Mouse (Mus musculus) embryo, embryonic 11.5 days (tissue): ENCODE results near the gene 4931428L18Rik.

Experiments used
- DNase-seq: peaks from one replicate; pipeline ENCODE4 v3.0.0-alpha.2; 2012; ENCODE audit warnings: low read depth, low spot score

4931428L18Rik gene

DNA sequence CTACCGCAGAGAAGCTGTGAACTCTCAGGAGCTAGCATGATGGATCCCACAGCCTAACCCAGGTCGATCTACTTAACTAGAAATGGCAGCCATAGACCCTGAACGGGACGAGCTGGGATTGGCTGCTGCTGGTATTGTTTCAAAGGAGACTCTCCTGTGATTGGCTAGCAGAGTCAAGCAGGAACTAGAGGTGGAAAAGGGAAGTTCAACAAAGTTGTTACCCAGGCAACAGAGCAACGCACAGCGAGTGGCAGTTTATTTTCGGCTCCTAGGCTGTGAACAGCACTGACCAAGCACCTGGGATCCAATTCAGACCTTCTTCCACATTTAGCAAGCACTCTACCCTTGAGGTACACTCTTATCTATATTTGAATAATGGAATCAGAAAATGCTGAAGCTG lies at the start of gene 4931428L18Rik, which contains the start of gene Pih1d3:
4931428L18Rik (minus strand) TSS at position 121 of the 400 bp plus-strand sequence.
Pih1d3 (plus strand) TSS at position 275 of the 400 bp plus-strand sequence.
- DNase-seq = no peak

DNA sequence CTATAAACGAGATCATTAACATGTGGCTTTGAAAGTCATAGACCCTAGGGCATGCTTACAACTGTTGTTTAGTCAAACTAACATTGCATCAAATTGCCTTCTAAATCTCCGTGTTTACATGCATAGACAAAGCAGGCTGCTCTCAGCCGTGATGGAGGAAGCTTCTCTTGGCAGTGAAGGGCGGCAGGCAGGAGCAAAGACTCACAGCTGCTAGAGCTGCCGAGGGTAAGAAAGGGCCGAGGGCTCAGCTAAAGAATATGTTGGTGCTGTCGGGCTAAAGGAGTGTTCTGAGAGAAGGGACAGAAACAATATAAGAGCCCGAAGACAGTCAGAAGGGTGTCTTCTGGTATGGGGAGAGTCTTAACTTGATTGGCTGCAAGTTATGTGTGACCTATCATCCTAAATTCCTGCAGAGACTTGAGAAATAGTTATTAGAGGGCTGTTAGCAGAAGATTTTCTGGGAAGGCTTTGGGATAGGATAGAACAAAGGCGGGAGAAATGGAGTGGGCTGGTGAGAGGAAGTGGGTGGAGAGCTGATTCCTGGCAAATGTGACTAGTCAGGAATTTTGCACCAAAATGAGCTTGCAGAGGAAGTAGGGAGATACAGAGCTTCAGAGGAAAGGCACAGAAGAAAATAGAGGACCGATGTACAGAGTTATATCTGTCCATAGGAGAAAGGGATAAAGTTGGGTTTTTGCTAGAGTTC lies 37.9 kb upstream of the 4931428L18Rik start:
- no peak for DNase-seq

DNA sequence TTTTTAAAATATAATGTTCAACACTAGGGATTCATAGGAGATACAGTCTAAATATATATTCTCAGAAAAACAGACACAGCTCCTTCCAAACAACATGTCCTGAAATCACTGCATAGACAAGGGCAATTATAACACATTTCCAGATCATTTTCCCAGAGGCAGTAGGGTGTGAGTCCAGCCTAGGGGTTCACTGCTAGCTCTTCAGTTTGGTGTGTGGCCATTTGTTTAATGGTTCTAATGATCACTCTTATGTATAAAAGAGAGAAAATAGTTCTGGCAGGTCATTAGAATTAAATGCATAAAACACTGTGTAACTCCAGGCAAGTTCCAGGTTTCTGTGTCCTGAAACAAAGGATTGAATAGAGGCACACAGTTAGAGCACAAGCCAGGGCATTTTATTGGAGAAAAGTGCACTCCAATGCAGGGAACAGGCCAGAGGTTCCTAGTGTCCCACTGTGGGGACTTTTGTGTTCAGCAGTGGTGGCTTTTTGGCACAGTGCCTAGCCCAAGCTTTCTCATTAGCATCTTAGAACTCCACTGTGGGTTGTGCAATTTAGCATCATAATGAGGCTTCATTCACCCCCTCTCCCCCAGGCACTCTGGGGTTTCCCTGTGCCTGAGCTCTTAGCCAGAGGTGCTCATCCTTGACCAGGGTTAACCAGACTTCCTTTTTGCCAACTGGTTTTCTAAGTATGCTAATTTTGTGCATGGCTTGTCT lies 11.0 kb upstream of the 4931428L18Rik start:
- DNase-seq = peak; percentile 4

DNA sequence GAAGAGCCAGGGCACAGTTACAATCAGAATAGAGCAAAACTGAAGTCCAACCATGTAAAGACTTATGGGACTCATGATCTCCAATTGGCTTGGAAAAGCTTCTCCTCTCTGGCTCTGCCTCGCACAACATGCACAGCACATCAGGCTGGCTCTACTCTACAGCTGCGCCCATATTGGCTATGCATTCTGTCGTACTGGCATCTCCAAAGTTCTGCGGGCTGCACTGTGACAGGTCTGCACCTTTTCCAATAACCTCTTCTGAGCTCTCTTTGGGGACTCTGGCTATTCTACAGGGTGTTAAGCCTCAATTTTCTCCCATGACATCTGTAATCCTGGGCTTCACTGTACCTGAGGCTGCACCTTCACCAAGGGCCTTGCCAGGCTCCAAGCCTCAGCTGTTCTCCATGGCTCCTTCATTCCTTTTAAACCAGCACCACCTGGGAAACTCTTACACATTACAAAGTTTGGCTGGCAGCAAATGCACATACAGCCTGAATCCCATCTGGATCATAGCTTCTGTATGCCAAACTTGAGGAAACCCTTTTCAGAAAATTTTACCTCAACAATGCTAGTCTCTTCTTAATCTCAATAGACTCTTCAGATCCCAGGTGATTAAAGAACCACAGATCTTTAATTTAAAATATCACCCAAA lies 1.8 kb downstream of the 4931428L18Rik start:
- no peak for DNase-seq

DNA sequence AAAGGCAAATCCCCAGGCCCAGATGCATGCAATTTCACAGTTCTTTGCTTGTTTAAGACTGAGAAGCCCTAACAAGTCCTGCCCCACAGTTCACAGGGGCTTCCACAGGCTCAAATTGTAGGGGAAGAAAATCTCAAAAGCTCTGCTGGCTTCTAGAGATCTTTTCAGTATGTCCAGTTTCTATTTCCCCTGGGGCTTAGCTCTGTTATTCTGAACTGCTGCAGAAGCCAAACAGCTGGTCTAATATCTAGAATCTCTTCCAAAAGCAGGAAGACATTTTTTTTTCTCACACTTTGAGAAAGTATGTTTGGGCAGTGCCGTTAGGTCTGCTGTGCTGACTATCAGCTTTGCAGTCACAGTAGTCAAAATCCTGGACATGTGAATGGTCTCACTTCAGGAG lies 7.7 kb downstream of the 4931428L18Rik start:
- DNase-seq = no peak

DNA sequence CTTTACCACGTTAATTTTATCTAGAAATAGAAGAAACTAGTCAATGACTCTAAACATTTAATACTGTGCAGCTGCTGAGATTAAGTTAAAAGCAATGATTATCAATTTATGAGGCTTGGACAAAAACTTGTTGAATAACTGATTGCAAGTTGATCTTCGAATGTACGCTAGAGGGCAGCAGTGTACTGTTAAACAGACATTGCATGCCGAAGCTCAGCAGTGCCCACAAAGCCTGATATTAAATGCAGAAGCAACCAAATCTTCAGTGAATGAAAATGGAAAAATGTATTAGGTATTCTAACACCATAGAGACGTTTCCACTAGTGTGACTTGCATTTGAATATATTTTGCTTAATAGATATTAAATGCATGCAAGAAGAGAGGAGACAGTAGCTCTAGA lies 12.3 kb downstream of the 4931428L18Rik start:
- DNase-seq = peak; percentile 40

DNA sequence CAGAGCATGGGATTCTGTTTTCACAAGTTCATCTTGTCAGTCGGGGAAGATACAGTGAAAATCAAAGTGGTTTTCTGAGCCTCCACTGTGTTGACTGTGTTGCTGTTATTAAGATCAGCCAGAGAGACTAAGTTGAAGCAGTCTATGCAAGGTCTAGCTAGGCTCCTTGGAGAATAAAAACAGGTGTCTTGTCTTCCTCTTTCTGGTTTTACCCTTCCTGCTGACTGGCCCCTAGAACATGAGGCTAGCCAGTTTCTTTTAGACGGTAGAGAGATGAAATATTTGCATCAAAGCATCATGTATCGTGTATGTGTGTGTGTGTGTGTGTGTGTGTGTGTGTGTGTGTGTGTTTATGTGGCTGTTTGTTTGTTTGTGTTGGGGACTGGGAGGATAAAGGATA lies 16.7 kb downstream of the 4931428L18Rik start:
- no peak for DNase-seq

DNA sequence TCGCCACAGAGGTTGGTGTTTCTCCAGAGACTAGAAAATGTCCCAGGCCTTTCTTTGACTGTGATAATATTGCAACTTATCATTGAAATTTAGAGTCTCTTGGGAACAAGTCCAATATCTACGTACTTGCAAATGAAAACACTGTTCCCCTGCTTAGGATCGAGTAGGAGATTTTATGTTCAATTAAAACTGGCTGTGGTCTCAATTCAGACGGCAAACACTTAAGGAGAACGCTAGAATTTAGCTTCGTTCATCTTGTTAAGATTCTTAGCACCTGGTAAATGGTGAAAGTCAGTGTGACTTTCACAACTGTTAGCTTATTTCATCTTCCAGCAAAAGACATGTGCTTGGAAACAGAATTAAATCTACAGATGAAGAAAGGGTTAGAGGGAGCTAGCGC lies 17.1 kb downstream of the 4931428L18Rik start:
- no peak for DNase-seq

DNA sequence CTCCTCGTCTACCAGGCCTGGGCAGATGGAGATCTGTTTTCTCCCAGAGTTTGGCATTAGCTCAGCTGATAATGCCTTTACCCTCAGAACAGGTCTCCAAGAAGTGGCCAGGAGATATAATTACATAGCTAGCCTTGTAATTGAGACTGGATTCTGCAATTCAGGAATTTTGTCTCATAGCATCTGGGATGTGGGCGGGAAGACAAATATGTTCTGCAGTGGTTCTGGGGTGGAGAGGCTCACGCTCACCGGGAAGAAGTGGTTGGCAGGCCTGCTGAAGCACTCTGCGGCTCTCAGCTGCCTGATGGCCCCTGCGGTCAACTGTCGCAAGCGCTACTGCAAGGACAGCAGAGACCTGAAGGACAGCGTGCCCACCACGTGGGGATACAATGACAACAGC lies 18.7 kb downstream of the 4931428L18Rik start:
- DNase-seq = no peak

DNA sequence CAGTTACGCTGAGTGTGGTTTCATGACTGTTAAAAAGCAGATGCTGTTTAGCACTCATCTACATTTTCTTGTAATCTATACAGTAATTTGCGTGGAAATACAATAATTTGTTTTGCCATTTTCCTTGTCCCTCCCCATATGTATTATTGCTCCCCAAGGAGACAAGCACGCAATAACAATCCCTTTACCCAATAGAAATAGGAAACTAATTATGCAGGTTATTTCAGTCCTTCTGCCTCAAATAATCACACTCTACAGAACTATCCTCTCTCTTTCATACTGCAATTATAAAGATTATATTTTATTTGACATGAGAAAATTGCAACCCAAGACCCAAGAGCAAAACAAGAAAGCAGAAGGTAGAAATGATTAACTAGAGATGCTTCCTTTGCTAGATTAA lies 25.5 kb downstream of the 4931428L18Rik start:
- no peak for DNase-seq

DNA sequence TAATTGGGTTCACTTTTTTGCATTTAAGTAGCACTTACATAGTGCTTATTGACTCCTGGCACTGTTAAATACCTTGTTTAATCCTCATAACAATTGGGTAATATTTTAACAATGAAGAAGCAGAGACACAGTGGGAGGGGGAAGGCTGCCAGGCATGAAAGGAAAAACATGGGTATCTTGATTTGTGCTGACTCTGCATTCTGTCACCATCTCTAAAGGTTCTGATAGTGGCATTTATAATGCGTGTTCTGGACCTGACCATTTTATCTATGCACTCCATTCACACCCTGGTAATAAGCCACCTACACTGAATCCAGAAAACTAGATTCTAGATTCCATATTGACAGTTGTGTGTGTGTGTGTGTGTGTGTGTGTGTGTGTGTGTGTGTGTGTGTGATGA lies 26.9 kb downstream of the 4931428L18Rik start:
- DNase-seq = no peak

DNA sequence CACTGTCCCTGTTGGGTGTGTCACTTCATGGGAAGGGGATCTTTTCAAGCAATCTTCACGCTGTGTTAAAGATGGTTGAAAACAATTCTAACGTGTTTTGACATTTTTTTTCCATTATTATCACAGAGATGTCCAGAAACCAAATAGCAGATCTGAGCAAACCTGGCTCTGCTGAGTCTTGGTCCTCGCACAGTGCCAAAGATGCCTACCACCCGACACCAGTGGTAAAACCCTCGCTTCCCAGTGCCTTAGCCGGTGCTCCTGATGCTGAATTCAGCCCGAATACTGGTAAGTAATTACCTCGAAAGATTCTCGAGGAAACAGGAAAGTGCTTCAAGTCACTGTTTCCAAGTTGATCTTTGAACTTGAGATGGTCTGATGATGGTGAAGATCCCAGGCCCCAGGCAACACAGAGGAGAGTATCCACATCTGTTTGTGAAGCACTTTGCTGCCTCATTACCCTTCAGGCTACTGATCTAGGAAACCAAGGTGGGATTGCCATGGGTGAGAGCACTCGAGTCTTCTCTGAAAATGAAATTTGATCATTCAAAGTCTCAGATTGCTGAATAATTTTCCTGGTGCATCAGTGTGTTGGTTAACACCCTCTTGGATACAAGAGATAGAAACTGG lies 32.1 kb downstream of the 4931428L18Rik start:
- DNase-seq = no peak

DNA sequence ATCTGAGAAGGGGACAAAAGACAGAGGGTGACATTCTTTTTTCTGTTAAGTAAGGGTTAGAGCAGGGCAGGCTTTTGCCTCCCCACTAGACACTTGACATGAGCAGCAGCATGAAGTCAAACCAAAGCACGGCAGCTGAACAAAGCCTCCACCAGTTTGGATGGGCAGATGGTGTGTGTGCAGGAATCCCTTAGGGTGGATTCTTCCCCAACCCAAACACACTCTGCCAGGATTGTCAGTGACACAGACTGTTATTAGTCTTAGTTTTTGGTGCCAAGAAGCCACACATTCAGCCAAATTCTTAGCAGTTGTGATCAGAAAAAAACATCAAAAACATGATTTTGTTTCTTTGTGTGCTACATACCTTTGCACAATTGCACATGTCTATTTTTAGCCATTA lies 44.2 kb downstream of the 4931428L18Rik start:
- no peak for DNase-seq

DNA sequence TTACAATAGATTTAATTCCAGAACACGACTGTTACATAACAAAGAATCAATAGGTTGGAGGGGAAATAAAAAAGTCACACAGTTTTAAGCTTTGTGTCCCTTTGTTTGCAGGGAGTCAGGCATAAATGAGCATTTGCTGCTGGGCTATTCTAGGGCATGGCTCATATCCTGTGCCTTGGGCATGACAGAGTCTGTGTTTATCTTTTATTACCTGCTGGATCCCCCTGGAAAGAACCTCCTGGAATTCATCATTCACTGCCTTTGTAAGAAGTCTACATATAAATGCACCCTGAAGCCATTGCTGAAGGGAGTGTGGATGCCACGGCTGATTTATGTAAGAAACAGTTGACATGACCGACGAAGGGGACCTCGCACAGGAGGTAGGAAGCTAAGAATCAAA lies 46.4 kb downstream of the 4931428L18Rik start, which contains the start of gene Lgsn:
Lgsn (plus strand) TSS at position 301 of the 400 bp plus-strand sequence.
- no peak for DNase-seq

DNA sequence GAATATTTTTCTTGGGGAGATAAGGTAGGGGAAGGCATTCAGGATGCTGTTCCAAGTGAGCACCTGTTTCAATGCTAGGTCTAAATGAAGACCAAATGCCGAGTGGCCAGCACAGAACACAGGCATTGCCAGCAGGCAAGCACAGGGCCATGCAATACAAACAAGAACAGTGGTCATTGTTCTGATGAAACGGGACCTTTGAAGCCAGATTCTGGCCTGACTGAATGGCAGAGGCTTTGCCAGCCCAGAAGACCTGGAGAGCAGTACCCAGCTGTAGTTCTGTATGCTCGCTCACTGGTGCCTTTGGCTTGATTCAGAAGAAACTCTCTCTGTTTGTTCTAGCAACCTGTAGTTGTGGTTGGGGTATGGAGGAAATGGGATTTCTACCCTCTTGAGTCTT lies 47.1 kb downstream of the 4931428L18Rik start:
- no peak for DNase-seq

DNA sequence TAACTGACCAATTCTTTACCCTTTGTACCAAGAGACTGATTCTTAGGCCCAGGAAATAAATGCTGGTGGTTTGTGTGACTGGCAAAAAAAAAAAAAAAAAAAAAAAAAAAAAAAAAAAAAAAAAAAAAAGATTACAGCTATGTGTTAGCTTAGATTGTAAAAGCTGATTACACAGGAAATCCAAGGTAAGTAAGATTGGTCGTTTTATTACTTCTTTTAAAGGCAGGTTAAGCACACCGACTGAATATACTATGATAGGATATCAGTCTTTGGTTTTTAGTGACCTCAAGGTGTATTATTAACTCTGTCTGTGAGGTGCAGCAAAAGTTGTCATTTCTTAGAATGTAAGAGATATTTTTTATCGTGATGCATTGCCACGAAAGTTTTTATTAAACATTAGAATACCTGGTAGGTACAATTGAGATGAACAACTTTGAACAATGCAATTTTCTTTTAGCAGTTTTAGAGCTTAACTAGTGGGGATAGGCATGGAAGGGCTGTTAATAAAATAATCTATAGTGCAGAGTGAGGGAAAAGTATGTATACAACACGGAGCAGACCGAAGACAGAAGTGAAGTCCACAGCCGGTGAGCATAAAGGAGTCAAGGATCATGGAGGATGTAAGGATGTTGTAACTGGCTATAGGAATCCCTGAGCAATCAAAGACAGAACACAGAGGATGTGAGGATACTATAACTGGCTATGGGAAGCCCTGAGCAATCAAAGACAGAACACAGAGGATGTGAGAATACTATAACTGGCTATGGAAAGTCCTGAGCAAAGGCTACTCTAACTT lies 57.0 kb downstream of the 4931428L18Rik start:
- DNase-seq = no peak

DNA sequence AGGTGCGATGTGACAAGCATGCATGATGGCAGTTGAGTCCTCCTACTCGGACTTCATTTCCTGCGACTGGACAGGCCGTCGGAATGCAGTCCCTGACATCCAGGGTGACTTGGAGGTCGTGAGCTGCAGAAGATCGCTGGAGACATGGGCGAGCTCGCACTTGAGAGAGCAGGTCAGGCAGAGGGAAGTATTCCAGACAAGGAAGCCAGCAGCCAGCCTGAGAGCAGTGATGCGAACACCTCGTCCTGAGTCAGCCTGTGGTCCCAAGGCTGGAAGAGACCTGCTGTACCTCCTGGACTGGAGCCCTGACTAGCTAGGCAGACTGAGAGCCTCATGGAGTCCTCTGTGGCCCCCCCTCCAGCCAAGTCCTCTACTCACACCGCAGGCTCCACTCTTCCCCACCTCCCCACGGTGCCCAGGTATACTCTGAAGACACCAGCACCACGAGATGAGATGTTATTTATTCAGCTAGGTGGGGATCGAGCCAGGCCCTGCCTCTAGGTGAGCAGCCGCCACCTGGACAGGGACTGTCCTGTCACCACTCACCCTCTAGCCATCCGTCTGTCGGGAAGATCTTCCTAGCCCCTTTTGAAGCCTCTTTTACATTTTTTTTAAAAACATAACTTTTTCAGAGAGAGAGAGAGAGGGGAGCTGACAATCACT lies 57.8 kb downstream of the 4931428L18Rik start:
- DNase-seq = no peak

DNA sequence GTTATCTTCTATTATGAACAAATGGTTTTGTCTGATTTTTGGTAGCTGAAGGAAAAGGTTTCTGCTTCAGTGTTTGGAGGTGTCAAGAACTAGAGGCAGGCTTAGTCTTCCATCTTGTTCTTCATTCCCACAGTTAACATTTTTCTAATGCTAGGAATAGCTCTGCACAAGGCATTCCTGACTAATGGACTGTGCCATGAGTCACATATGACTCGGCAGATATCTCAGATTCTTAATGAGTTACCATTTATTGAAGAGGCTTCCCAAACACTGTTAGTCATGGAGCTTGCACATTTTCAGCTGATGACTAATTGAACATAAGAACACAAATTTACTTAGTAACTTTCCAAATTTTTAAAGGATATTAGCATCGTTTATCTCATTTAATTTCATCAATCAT lies 65.6 kb downstream of the 4931428L18Rik start:
- DNase-seq = no peak

DNA sequence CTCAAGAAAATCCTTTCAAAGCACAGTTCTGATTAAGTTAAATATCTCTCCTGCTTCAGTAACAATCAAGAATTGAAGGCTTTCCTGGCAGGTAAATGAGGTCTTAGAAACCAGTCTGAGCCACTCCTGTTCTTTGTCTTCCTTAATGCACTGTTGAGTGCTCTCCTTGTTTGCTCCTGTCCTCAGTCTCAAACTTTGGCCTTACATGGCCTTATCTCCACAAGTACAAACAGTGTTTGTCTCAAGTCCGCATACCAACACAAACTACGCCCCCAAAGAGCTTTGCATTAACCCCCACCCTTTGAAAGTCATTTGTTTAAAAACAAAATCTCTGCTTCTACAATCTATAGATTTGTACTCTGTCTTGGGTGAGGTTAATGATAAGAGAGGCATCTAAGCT lies 66.3 kb downstream of the 4931428L18Rik start:
- no peak for DNase-seq

DNA sequence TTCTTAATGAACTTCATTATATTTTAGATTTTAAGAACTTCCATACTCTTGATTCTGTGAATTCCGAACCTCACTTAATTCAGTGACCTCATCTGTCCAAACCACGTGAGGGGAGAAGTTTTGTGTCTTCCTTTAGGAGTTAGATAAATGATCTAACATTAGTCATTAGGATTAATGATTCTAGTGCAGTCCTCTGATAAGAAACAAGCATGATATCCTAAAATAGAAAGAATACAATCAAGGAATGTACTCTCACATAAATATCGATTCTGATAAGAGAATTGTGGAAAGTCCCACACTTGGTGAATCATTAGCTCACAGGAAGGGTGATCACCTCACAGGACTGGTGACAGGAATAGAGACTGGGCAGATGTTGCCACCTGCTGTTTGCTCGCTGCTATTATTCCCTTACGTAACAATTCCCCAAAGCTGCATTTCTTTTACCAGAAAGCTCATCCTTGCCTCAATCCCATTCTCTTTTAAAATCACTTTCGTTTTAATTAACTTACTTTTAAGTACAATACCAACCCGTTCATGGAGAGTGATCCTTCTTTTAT lies 68.6 kb downstream of the 4931428L18Rik start:
- DNase-seq = peak; percentile 26
